Mouse (Mus musculus) intestine, postnatal 0 days (tissue): ENCODE measurements at regions not wholly inside any gene's neighbourhood (a gene's known extent, or its start where the extent isn't known, plus 50 kb on each side); places are given as distances from the start of the nearest gene placed in this dataset.
"Not testable (repeated sequence)": the region's sequence is repeated elsewhere in the genome, so short reads cannot be mapped to it uniquely, and the experiment has no call there.

Experiments
- ATAC-seq: fragments of 200-750 bp; cut with Nextera tagmentation; 2 replicates; pipeline ENCODE4 v1.8.0; 2017; ENCODE audit warnings: mild to moderate bottlenecking, moderate TSS enrichment, moderate library complexity
- H3K27ac ChIP-seq: fragments of 300-500 bp; sonication (generic); 2 replicates; pipeline ENCODE4 v1.5.1; 2014; ENCODE audit warnings: mild to moderate bottlenecking, low read depth, low read length, moderate library complexity
- H3K27me3 ChIP-seq: fragments of 300-500 bp; sonication (generic); replicated peaks from 2 replicates; pipeline ENCODE4 v1.6.1; 2014; ENCODE audit warnings: low read length, mixed read lengths; ENCODE audit not compliant: control insufficient read depth, insufficient read depth
- H3K36me3 ChIP-seq: fragments of 300-500 bp; sonication (generic); 2 replicates; pipeline ENCODE4 v1.6.1; 2014; ENCODE audit warnings: mild to moderate bottlenecking, moderate library complexity; ENCODE audit not compliant: control insufficient read depth, insufficient read depth
- H3K4me1 ChIP-seq: fragments of 300-500 bp; sonication (generic); replicated peaks from 2 replicates; pipeline ENCODE4 v1.6.1; 2014; ENCODE audit warnings: antibody characterized with exemption, low read length, mixed read lengths; ENCODE audit not compliant: control insufficient read depth, insufficient read depth
- H3K4me2 ChIP-seq: fragments of 300-500 bp; sonication (generic); replicated peaks from 2 replicates; pipeline ENCODE4 v1.6.1; 2014; ENCODE audit warnings: low read depth, mild to moderate bottlenecking, moderate library complexity
- H3K4me3 ChIP-seq: fragments of 300-500 bp; sonication (generic); 2 replicates; pipeline ENCODE4 v1.5.1; 2014; ENCODE audit warnings: low read depth, low read length
- H3K9ac ChIP-seq: fragments of 300-500 bp; sonication (generic); 2 replicates; pipeline ENCODE4 v1.6.1; 2014; ENCODE audit warnings: mild to moderate bottlenecking, low read depth, low read length
- H3K9me3 ChIP-seq: fragments of 300-500 bp; sonication (generic); 2 replicates; pipeline ENCODE4 v1.6.1; 2016; ENCODE audit warnings: mixed run types; ENCODE audit not compliant: control insufficient read depth
- CTCF ChIP-seq: sonication (generic); IDR thresholded peaks from 2 replicates; pipeline ENCODE4 v1.5.1; 2016; ENCODE audit warnings: low read depth, mild to moderate bottlenecking, control low read depth, antibody characterized with exemption, moderate library complexity
- WGBS: fragments of 180-500 bp; shearing (Covaris S2); extraction: QIAGEN DNeasy Blood & Tissue Kit; methylation state at CpG from one replicate; pipeline ENCODE4 v1.1.7; 2014; 5-methylcytosine and 5-hydroxymethylcytosine counted together

DNA sequence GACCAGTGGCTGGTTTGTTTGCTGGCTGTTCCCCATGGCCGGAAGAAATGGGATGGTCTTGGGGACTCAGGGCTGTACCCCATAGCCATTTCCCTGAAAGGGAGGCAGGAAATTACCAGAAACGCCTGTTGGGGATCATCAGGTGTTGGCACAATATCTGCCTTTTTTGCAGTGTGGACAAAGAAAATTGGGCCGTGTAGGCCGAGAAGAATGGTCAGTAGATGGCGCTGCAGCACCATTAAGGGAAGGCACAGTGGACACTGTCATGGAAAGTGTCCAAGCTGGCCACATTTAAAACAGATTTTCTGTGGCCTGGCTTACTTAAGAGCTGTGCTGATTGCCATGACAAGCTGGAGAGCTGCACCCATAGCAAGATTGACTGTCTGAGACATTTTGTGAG is 358.1 kb downstream of the Slxl1 start:
- H3K27ac ChIP-seq, H3K36me3 ChIP-seq, H3K4me1 ChIP-seq, H3K4me3 ChIP-seq, H3K4me2 ChIP-seq, ATAC-seq, H3K9ac ChIP-seq, H3K27me3 ChIP-seq, H3K9me3 ChIP-seq: not testable (repeated sequence)
- 46% methylated on average over 4 of the region's 5 CpGs for WGBS
- peak; percentile 32 for TF ChIP-seq CTCF
